Mouse (Mus musculus) cerebellum, adult 2 months (tissue): Measurements from ENCODE around the gene Ncl. TPM values are rescaled to one million over a fixed set of nuclear protein-coding genes. Genes with fewer than 3 reads are reported as not detected.

Experiments
- DNase-seq, 2 experiments: peaks; one replicate each; pipeline ENCODE4 v3.0.0; 2021
- H3K27ac ChIP-seq: fragments of 200-500 bp; 2 replicates; pipeline ENCODE4 v1.5.1; 2012; ENCODE audit warnings: low read length, control low read depth, inconsistent platforms; ENCODE audit not compliant: insufficient read depth
- H3K27me3 ChIP-seq: fragments of 200-500 bp; 2 replicates; pipeline ENCODE4 v1.6.1; 2012; ENCODE audit warnings: inconsistent platforms, mild to moderate bottlenecking, low read length, moderate library complexity; ENCODE audit not compliant: control insufficient read depth, insufficient read depth
- H3K4me1 ChIP-seq: fragments of 200-500 bp; 2 replicates; pipeline ENCODE4 v1.6.1; 2011; ENCODE audit warnings: low read length; ENCODE audit not compliant: control insufficient read depth, insufficient read depth
- H3K4me3 ChIP-seq: fragments of 200-500 bp; replicated peaks from 2 replicates; pipeline ENCODE3; 2011; ENCODE audit warnings: mild to moderate bottlenecking, low read depth, low read length, control low read depth; ENCODE audit not compliant: insufficient read depth
- CTCF ChIP-seq: fragments of 200-500 bp; IDR thresholded peaks from 2 replicates; pipeline ENCODE4 v1.5.1; 2011; ENCODE audit warnings: low read depth, mild to moderate bottlenecking, control low read depth, low read length, moderate library complexity, borderline replicate concordance; ENCODE audit not compliant: insufficient read depth
- POLR2A ChIP-seq: fragments of 200-500 bp; IDR thresholded peaks from 2 replicates; pipeline ENCODE4 v1.6.1; 2011; ENCODE audit warnings: low read length, control low read depth, borderline replicate concordance; ENCODE audit not compliant: insufficient read depth
- WGBS: fragments of 180-500 bp; shearing (Covaris S2); methylation state at CpG from one replicate; pipeline ENCODE4 v1.1.7; 2018; 5-methylcytosine and 5-hydroxymethylcytosine counted together
- polyA plus RNA-seq: library from polyadenylated mRNA; depleted of rRNA; stranded (reverse); fragments of >200 nt; gene quantifications from 2 replicates; pipeline ENCODE4 v1.2.3, GENCODE M21; 2012

Ncl gene
- polyA plus RNA-seq, 1 experiment, result 134 TPM

GRCm38 (mm10) chr1:86378662-86379061 is 19.5 kb upstream of the Ncl start:
- TF ChIP-seq CTCF, result no peak
- no peak for TF ChIP-seq POLR2A
- no peak overlapping the region for H3K4me3 ChIP-seq
- no peak for DNase-seq
- no peak overlapping the region for H3K27ac ChIP-seq
- no peaks in the 10 kb centered on the region for H3K27me3 ChIP-seq
- 82% methylated on average over 6 of the region's 6 CpGs for WGBS
- H3K4me1 ChIP-seq, result no peaks in the 10 kb centered on the region; the same call in 1 of the 2 replicates

- H3K4me3 ChIP-seq, result no peak overlapping the region
- H3K4me1 ChIP-seq, result no peaks in the 10 kb centered on the region; the same call in 1 of the 2 replicates
- WGBS, result 33% methylated on average over 5 of the region's 5 CpGs
- TF ChIP-seq POLR2A (no peak), CTCF (no peak)
- no peak for DNase-seq
- H3K27ac ChIP-seq, result no peak overlapping the region
- no peaks in the 10 kb centered on the region for H3K27me3 ChIP-seq
These were observed 17.2 kb upstream of the Ncl start for GRCm38 (mm10) chr1:86376354-86376753.

GRCm38 (mm10) chr1:86371997-86372396 is 12.8 kb upstream of the Ncl start:
- Histone ChIP-seq H3K27ac (no peak overlapping the region), H3K27me3 (no peaks in the 10 kb centered on the region), H3K4me1 (no peaks in the 10 kb centered on the region), H3K4me3 (no peak overlapping the region)
- 37% methylated on average over 10 of the region's 10 CpGs for WGBS
- DNase-seq, result no peak
- TF ChIP-seq CTCF (peak; percentile 34; the same call in 1 of the 2 replicates), POLR2A (no peak)

- DNase-seq, result no peak
- Histone ChIP-seq H3K4me1 (no peaks in the 10 kb centered on the region), H3K27me3 (no peaks in the 10 kb centered on the region), H3K27ac (no peak overlapping the region), H3K4me3 (no peak overlapping the region)
- WGBS, result 25% methylated on average over 4 of the region's 4 CpGs
- TF ChIP-seq CTCF (no peak), POLR2A (no peak)
These were observed 8.9 kb upstream of the Ncl start for GRCm38 (mm10) chr1:86368086-86368485.

- TF ChIP-seq CTCF (peak; percentile 22; the same call in 1 of the 2 replicates), POLR2A (no peak)
- 20% methylated on average over 6 of the region's 6 CpGs for WGBS
- peaks cover 3% of the 10 kb centered on the region; the same call in 1 of the 2 replicates for H3K4me1 ChIP-seq
- no peaks in the 10 kb centered on the region for H3K27me3 ChIP-seq
- no peak overlapping the region for H3K4me3 ChIP-seq
- no peak overlapping the region for H3K27ac ChIP-seq
- DNase-seq, result no peak
These were observed 4.5 kb upstream of the Ncl start for GRCm38 (mm10) chr1:86363671-86364070.

- TF ChIP-seq POLR2A (no peak), CTCF (no peak)
- H3K4me3 ChIP-seq, result no peak overlapping the region
- H3K4me1 ChIP-seq, result peaks cover 6% of the 10 kb centered on the region; the same call in 1 of the 2 replicates
- H3K27ac ChIP-seq, result no peak overlapping the region
- no peaks in the 10 kb centered on the region for H3K27me3 ChIP-seq
- 92% methylated on average over 4 of the region's 4 CpGs for WGBS
- no peak for DNase-seq
These were observed 2.8 kb upstream of the Ncl start for GRCm38 (mm10) chr1:86361852-86362615.

- H3K4me3 ChIP-seq, result peak overlapping the region; percentile 90
- WGBS, result 15% methylated on average over 12 of the region's 12 CpGs
- no peak for DNase-seq
- no peaks in the 10 kb centered on the region for H3K27me3 ChIP-seq
- peaks cover 6% of the 10 kb centered on the region; the same call in 1 of the 2 replicates for H3K4me1 ChIP-seq
- H3K27ac ChIP-seq, result no peak overlapping the region
- TF ChIP-seq POLR2A (no peak), CTCF (no peak)
These were observed 1.2 kb upstream of the Ncl start for GRCm38 (mm10) chr1:86360441-86360840.

GRCm38 (mm10) chr1:86359798-86360179 is 589 bp upstream of the Ncl start:
- peak overlapping the region; percentile 11; the same call in 1 of the 2 replicates for H3K27ac ChIP-seq
- H3K4me1 ChIP-seq, result peaks cover 6% of the 10 kb centered on the region; the same call in 1 of the 2 replicates

More at GRCm38 (mm10) chr1:86359798-86360179, 589 bp upstream of the Ncl start:
- WGBS, result under 1% methylated on average over 26 of the region's 26 CpGs
- H3K27me3 ChIP-seq, result no peaks in the 10 kb centered on the region
- H3K4me3 ChIP-seq, result peak overlapping the region; percentile 90
- TF ChIP-seq POLR2A (no peak), CTCF (no peak)
- DNase-seq, result no peak
